Mouse (Mus musculus): ENCODE results near the gene Mynn.
A peak's percentile ranks its signal among the peaks of the same experiment; 100 is the strongest.
"Not testable (repeated sequence)": the region's sequence is repeated elsewhere in the genome, so short reads cannot be mapped to it uniquely, and the experiment has no call there.

The Mynn gene

DNA sequence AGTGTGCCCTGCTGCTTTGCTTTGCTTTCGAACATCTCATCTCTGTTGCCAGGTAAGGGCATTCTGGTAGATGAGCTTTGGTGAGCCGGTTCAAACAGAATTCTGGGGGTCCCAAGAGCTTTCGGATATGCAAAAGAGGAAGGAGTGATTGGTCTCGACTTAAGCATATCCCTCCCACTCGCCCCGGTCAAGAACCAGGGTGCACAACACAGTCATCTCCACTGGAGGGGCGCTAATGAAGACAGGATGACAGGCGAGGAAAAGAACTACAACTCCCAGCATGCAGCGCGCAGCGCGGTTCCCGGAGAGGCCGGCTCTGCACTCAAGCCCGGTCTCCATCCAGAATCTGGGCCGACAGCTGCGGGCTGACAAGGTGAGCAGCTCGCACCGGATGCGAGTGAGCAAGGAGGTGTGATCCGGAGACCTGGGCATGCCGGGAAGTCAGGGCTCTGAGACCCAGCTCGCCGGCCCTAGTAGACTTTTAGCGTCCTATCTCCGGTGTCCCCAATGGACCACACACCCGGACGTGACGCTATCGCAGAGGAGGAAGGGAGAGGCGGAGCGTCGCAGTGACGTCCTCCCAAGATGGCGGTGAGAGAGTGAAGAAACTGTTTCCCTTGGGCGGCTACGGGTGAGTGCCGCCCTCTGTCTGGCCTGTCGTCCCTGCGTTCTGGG is at the start of gene Mynn:
Gene Mynn, plus strand, starts transcription at position 1 of the 675 bp plus-strand sequence.
- peak; percentile 94 to 95 for DNase-seq (ENCODE audit: low spot score in 2 of 2)

- DNase-seq (ENCODE audit: low spot score in 2 of 2), result no peak
Observed at GRCm38 (mm10) chr3:30553741-30554140, 48.1 kb upstream of the Mynn start.

- DNase-seq (ENCODE audit: low spot score in 2 of 2), result no peak
Observed at GRCm38 (mm10) chr3:30560677-30561314, 41.1 kb upstream of the Mynn start.

GRCm38 (mm10) chr3:30566333-30566732 is 35.5 kb upstream of the Mynn start:
- DNase-seq (ENCODE audit: low spot score in 2 of 2), result not testable (repeated sequence)

DNA sequence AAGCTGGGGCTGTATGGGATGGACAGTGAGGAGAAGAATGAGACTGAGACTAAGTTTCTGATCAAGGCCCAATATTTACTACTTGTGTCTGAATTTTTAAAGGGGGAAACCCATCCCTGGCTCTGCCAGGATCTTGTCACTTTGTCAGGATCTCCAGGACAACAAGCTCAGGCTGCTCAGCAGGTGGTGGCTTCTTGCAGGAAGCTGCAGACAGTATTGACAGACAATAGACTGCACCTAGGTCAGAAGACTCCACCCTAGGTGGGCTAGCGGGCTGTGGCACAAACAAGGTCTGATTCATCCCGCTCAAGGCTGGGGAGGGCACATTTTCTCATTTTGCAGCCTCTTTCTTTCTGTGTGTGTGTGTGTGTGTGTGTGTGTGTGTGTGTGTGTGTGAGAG is 28.3 kb upstream of the Mynn start:
- DNase-seq (ENCODE audit: low spot score in 2 of 2), result no peak

DNA sequence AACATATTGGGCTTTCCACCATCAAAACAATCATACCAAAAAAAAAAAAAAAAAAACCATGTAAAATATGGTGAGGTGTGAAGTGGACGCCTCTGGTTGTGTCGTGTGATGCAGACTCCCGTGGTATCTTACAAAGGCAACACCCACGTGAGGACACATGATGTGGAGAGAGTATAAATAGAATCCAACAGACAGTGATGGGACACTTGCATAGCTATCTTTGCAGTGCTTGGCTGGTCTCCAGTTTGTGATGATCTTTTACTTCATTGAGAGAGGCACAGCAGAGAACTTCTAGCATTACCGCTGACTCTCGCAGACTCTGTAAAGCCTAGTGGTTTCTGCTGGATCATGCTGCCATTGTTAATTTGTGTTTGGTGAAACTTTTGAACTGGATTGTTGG is 13.0 kb upstream of the Mynn start:
- DNase-seq (ENCODE audit: low spot score in 2 of 2), result no peak

GRCm38 (mm10) chr3:30592418-30592853 is 9.4 kb upstream of the Mynn start:
- peak in 1 of 2 experiments; percentile 23 for DNase-seq (ENCODE audit: low spot score in 2 of 2)

DNA sequence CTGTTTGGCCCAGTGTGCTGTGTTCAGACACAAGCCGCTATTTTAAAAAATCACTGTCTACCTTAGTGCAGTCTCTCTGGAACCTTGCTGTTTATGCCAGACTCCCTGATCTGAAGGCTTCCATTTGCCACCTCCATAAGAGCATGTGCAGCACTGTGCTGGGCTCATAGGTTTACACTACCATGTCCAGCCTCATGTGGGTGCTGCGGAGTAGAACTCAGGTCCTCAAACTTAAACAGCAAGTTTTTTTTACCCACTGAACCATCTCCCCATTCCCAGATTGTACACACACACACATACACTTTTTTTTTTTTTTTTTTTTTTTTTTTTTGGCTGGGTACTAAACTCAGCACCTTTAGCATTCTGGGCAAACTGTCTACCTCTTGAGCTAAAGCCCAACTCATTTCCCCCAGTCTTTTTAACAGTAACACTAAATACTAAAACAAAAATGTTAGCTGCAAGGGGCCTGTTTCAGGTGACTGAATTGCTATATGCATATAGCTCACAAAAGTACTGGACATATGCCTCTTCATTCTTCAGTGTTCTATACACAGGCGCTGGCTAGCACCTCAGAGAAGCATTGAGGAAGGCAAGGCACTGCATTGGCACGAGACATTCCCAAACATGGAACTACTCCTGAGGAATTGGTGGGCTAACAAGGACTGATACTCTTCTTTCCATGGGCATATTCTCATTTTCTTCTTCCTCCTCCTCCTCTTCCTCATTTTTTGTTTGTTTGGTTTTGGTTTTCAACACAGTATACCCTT is 8.0 kb upstream of the Mynn start:
- no peak for DNase-seq (ENCODE audit: low spot score in 2 of 2)

- no peak for DNase-seq (ENCODE audit: low spot score in 2 of 2)
Observed at GRCm38 (mm10) chr3:30595111-30595832, 6.6 kb upstream of the Mynn start.

- no peak for DNase-seq (ENCODE audit: low spot score in 2 of 2)
Observed at GRCm38 (mm10) chr3:30597271-30597670, 4.6 kb upstream of the Mynn start.

DNA sequence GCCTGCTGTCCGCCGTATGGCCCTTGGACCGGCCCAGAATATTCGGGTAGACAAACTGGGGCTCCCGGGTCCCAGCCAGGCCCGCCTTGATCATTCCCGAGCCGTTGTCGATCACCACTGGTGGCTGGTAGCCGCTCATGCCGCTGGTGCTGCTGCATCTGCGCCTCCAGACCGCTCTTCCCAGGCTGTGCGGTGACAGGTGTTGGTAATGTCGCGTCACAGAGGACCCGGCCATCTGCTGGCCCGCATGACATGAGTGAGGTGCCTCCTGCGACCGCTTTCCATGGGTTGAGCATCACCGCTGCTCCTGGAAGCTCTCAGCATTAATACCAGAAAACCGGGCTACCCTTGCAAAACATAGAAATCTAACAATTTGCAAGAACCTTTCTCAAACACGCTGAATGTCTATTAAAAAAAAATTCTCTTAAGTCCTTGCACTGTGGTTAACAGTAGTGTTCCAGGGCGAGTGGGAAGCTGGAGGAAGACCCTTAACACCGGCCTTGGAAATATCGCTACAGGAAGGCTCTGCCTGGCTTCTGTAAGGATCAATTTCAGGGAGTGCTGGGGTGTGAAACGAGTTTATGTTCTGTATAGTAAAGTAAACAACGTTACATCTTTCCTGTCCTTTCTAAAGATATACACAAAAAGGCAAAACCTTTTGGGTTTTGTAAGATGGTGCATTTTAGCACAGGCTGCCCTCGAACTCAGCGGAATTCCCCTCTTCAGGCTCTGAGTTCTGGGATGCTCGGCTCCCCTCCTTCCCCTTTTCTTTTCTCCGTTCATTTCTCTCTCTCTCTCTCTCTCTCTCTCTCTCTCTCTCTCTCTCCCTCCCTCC is 1.9 kb upstream of the Mynn start, which contains the start of gene Actrt3:
Gene Actrt3, minus strand, starts transcription at position 229 of the 835 bp plus-strand sequence.
- peak; percentile 27 to 32 for DNase-seq (ENCODE audit: low spot score in 2 of 2)

DNA sequence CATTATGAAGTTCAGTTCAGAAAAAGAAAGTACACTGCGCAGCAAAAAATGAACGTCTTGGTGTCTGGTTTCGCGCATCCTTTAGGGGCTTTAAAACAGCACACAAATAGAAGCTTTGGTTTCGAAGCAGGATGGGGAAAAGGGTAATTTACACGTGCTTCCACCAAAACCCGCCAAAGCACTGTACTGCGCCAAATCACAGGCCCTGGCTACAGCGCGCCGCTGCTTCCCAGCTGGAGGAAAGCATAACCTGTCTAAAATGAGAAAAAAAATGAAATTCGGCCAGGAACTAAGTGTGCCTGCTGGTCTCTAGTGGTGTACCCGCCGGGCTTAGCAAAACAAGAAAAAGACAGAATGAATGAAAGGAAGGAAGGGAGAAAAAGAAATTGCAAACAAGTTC is 1.1 kb upstream of the Mynn start:
- DNase-seq (ENCODE audit: low spot score in 2 of 2), result peak; percentile 15 to 32

GRCm38 (mm10) chr3:30601175-30601574 is 690 bp upstream of the Mynn start:
- DNase-seq (ENCODE audit: low spot score in 2 of 2), result peak; percentile 83 to 88

DNA sequence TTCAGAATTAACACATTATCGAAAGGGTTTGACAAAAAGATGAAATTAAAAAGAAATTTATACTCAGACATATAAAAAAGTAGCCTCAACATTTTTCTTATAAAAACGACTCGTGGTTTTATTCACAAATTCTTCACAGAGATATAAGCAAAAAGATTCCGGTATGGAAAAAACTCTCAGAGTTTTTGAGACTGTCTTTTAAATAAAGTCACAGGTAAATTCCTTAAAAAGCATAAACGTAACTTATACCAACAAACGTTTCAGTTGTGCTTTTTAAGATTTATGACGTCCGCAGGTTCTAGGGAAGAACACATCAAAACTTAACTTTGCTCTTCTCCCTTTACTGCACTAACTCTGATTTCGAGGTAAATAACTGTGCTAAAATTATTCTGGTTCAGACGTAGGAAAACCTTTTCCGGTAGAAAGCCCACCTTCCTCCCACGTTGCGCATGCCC is 228 bp upstream of the Mynn start:
- no peak for DNase-seq (ENCODE audit: low spot score in 2 of 2)

DNA sequence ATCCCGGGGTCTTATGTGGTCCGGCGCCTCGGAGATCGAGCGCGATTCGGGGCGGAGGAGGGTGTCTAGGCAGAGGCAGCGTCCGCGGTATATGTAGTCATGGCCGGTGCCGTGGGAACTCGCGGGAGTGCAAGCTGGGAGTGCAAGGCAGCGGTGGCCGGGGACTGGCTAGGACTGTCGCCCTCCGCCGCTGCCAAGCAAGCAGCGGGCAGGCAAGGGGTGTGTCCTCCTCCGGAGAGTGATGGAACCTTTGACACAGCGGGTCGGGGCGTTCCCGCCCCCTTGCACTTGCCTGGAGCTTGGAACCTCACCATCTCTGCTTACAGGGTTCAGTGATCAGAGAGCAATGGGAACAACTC is 854 bp downstream of the Mynn start:
- DNase-seq (ENCODE audit: low spot score in 2 of 2), result no peak

GRCm38 (mm10) chr3:30603256-30603655 is 1.4 kb downstream of the Mynn start:
- no peak for DNase-seq (ENCODE audit: low spot score in 2 of 2)

GRCm38 (mm10) chr3:30608999-30609398 is 7.1 kb downstream of the Mynn start:
- DNase-seq (ENCODE audit: low spot score in 2 of 2), result no peak

DNA sequence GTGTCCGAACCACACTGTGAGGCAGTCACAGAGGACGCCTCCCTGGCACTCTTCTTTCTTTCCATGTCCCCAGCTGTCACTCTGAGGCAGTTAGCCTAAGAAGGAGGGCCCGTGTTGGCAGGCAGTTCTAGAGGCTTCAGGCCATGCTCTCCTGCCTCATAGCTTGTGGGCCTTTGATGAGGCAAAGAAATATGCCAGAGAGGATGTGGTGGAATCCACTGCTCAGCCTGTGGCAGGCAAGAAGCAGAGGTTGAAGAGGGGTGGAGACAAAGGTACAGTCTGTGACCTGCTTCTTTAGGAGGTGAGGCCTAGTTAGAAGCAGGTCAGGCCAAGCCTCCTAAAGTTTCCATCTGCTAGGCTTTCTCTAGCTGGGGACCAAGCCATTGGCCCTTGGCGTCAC is 9.1 kb downstream of the Mynn start:
- peak; percentile 28 to 34 for DNase-seq (ENCODE audit: low spot score in 2 of 2)

DNA sequence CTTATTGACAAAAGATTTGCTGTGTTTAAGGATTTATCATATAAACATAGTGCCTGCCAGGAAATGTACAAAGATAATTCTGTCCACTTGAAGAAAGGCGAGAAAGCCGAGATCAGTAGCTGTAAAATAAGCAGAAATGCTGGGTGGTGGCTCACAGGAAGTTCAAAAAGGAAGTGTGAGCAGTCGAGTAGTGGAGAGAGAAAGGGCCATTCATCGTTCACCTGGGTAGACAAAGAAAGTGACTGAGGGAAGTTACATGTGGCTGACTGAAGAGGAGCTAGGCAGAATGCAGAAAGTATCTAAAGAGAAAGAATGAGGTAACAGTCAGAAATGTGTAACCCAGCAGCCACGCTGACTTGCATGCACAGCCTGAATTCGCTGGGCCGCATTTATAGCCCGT is 18.3 kb downstream of the Mynn start:
- DNase-seq (ENCODE audit: low spot score in 2 of 2), result no peak

- DNase-seq (ENCODE audit: low spot score in 2 of 2), result no peak
Observed at GRCm38 (mm10) chr3:30633681-30634080, 31.8 kb downstream of the Mynn start.

DNA sequence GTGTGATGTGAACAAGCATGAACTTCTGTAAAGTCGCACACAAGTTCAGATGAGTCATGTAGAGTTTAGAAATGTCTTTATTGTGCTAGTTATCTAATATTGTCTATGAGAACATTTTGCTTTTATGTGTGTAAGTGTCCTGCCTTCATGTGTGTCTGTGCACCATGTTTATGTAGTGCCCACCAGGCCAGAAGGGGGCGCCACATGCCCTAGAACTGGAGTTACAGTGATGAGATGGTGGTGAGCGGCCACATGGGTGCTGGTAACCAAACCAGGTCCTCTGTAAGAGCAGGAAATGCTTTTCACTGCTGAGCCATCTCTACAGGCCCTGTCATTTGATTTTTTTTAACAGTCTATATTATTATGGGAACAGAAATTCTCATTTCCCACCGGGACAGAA is 33.8 kb downstream of the Mynn start:
- no peak for DNase-seq (ENCODE audit: low spot score in 2 of 2)

Measured in thymus, postnatal 10 days (tissue).